Mouse (Mus musculus) kidney, postnatal 14 days (tissue): ENCODE data around the gene AB124611.
"Not testable (repeated sequence)": the region's sequence is repeated elsewhere in the genome, so short reads cannot be mapped to it uniquely, and the experiment has no call there.

Source experiments
- DNase-seq: peaks from one replicate; pipeline ENCODE4 v3.0.0; 2022; ENCODE audit warnings: mixed read lengths

Gene AB124611

GRCm38 (mm10) chr9:21525142-21525936, 637 bp upstream of the AB124611 start:
- no peak for DNase-seq

- DNase-seq, result no peak
Measured at GRCm38 (mm10) chr9:21526634-21526944, 613 bp downstream of the AB124611 start.

GRCm38 (mm10) chr9:21527100-21527801, 1.3 kb downstream of the AB124611 start:
- no peak for DNase-seq

GRCm38 (mm10) chr9:21527917-21528324, 1.9 kb downstream of the AB124611 start:
- DNase-seq, result no peak

- DNase-seq, result no peak
Measured at GRCm38 (mm10) chr9:21536501-21536900, 10.5 kb downstream of the AB124611 start.

GRCm38 (mm10) chr9:21537009-21537408, 11.0 kb downstream of the AB124611 start:
- DNase-seq, result no peak

- DNase-seq, result no peak
Measured at GRCm38 (mm10) chr9:21539981-21540753, 14.2 kb downstream of the AB124611 start.

- not testable (repeated sequence) for DNase-seq
Measured at GRCm38 (mm10) chr9:21542001-21542400, 16.0 kb downstream of the AB124611 start.

- DNase-seq, result no peak
Measured at GRCm38 (mm10) chr9:21545351-21545915, 19.5 kb downstream of the AB124611 start.

- DNase-seq, result peak; percentile 100
Measured at GRCm38 (mm10) chr9:21545916-21546788, 20.2 kb downstream of the AB124611 start.

- DNase-seq, result no peak
Measured at GRCm38 (mm10) chr9:21546789-21547074, 20.8 kb downstream of the AB124611 start, which contains the start of gene Carm1. Carm1 (plus strand) TSS chr9:21546894.

- peak; percentile 80 for DNase-seq
Measured at GRCm38 (mm10) chr9:21547075-21547941, 21.3 kb downstream of the AB124611 start.

GRCm38 (mm10) chr9:21551049-21551448, 25.1 kb downstream of the AB124611 start:
- DNase-seq, result no peak

GRCm38 (mm10) chr9:21553607-21554273, 27.8 kb downstream of the AB124611 start:
- no peak for DNase-seq

- no peak for DNase-seq
Measured at GRCm38 (mm10) chr9:21555198-21555742, 29.3 kb downstream of the AB124611 start.

GRCm38 (mm10) chr9:21556996-21557395, 31.0 kb downstream of the AB124611 start:
- no peak for DNase-seq

GRCm38 (mm10) chr9:21557556-21557955, 31.6 kb downstream of the AB124611 start:
- DNase-seq, result no peak

- peak; percentile 56 for DNase-seq
Measured at GRCm38 (mm10) chr9:21558366-21558765, 32.4 kb downstream of the AB124611 start.

GRCm38 (mm10) chr9:21559151-21559550, 33.2 kb downstream of the AB124611 start:
- DNase-seq, result no peak

GRCm38 (mm10) chr9:21564420-21564819, 38.4 kb downstream of the AB124611 start:
- no peak for DNase-seq
